Mouse (Mus musculus) kidney, adult 8-10 months (tissue): ENCODE data around the gene Olfr1180.
"Not testable (repeated sequence)": the region's sequence is repeated elsewhere in the genome, so short reads cannot be mapped to it uniquely, and the experiment has no call there.

Source experiments
- DNase-seq, 2 experiments: peaks; one replicate each; pipeline ENCODE4 v3.0.0; 2022

The Olfr1180 gene

DNA sequence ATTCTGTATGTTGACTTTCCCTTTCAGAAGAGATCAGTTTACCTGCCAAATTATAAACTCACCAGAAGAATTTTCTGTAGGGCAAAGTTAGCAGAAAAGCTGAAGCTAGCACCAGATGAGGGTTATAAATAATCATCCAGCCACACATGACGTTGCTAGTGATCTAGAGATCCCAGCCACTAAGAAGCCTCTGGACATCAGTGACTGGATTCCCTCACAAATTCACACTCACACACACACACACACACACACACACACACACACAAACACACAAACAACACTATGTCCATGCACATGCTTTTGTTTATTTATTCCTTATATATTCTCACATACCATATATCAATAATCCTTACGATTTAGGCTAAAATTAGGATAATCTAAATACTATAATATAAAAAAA, at the start of gene Olfr1180:
Gene Olfr1180 (minus strand): TSS at position 101 of the 400 bp plus-strand sequence.
- no peak for DNase-seq

DNA sequence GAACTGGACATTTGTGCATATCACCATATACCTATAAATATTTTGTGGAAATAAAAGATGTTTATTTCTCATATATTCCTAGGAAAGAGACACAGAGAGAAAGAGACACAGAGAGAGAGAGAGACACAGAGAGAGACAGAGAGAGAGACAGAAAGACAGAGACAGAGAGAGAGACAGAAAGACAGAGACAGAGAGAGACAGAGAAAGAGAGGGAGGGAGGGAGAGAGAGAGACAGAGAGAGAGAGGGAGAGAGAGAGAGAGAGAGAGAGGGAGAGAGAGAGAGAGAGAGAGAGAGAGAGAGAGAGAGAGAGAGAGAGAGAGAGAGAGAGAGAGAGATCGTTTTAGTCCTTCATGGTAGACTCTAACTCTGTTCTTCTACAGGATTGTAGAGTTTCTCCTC, 35.6 kb upstream of the Olfr1180 start, which contains the start of gene Olfr1183:
Gene Olfr1183 (plus strand): TSS at position 301 of the 400 bp plus-strand sequence.
- not testable (repeated sequence) for DNase-seq

DNA sequence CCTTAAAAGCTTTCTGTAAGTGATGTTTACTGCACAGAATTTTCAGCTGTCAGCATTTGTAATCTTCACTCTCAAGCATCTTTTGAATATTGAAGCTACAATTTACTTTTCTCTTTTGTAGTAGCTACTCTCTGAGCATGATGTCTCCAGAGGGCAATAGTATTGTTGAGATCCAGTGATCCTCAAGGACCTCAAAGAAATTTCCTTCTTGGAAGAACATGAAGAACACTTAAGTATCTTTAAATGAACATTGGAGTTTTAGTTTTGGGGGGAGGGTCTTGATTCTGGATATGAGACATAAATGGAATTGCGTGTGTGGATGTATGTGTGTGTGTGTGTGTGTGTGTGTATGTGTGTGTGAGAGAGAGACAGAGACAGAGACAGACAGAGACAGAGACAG, 30.1 kb upstream of the Olfr1180 start, which contains the start of gene Gm13757:
Gene Gm13757 (minus strand): TSS at position 101 of the 400 bp plus-strand sequence.
- no peak for DNase-seq

DNA sequence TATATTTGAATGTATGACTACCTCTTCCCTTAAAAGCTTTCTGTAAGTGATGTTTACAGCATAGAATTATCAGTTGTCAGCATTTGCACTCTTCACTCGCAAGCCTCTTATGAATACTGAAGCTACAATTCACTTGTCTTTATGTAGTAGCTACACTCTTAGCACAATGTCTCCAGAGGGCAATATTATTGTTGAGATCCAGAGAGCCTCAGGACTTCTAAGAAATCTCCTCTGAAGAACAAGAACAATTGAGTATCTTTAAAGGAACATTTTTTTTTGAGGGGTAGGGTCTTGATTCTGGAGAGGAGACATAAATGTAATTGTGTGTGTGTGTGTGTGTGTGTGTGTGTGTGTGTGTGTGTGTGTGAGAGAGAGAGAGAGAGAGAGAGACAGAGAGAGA, 7.1 kb upstream of the Olfr1180 start, which contains the start of gene Olfr1181:
Gene Olfr1181 (minus strand): TSS at position 101 of the 400 bp plus-strand sequence.
- DNase-seq: no peak

DNA sequence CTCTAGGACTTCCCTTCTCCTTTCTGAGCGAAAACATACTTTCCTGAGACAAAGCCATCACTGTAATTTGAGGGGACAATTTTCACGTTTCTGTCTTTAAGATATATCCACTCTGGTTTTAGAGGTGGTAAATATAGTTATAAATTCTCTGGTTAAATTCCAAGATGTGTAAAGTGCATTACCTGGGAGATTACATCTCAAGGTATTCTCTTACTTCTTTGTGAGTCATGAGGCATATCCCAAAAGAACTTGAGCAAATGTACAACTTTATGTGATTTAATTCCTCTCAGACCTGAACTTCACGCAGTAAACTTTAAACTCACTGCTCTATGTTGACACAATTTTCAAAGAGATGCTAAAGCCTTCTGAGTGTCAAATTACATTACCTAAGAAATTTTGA, 12.6 kb downstream of the Olfr1180 start, which contains the start of gene Olfr1179:
Gene Olfr1179 (minus strand): TSS at position 101 of the 400 bp plus-strand sequence.
- DNase-seq: no peak

DNA sequence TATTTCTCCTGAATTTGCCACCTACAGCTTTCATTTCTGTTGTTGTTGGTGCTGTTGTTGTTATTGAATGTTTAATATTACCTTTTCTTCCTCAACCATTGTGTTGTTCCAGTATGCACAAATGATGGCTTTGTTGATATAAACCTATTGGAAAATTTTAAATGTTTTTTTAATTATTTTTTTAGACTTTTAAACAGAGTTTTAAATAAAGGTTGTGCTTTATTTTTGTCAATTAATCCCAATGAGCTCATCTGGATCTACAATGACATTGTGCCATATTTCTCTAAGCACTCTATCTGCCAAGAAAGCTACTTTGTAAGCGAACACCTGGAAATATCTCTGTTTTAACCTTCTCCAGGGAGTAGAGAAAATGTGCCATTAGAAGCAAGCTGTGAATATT, 32.2 kb downstream of the Olfr1180 start, which contains the start of gene Olfr1178:
Gene Olfr1178 (plus strand): TSS at position 301 of the 400 bp plus-strand sequence.
- DNase-seq: no peak
